Mouse (Mus musculus) liver, embryonic 14.5 days (tissue): ENCODE measurements at regions not wholly inside any gene's neighbourhood (a gene's known extent, or its start where the extent isn't known, plus 50 kb on each side); places are given as distances from the start of the nearest gene placed in this dataset.
"Not testable (repeated sequence)": the region's sequence is repeated elsewhere in the genome, so short reads cannot be mapped to it uniquely, and the experiment has no call there.

ENCODE experiments used
- ATAC-seq: fragments of 200-750 bp; cut with Nextera tagmentation; 2 replicates; pipeline ENCODE4 v1.8.0; 2017; ENCODE audit warnings: moderate number of reproducible peaks, mild to moderate bottlenecking, moderate library complexity; ENCODE audit not compliant: insufficient read depth
- DNase-seq, 3 experiments: peaks; one replicate each; pipeline ENCODE4 v3.0.0-alpha.2; 2012 to 2013; ENCODE audit warnings: low read depth in 3 of 3, low spot score in 3 of 3
- H3K27ac ChIP-seq: fragments of 300-500 bp; sonication (generic); 2 replicates; pipeline ENCODE4 v1.5.1; 2014; ENCODE audit warnings: moderate library complexity, mild to moderate bottlenecking, control low read depth, inconsistent platforms
- H3K27me3 ChIP-seq: fragments of 300-500 bp; sonication (generic); 2 replicates; pipeline ENCODE4 v1.6.1; 2014; ENCODE audit warnings: mild to moderate bottlenecking, low read length, moderate library complexity; ENCODE audit not compliant: control insufficient read depth, insufficient read depth
- H3K36me3 ChIP-seq: fragments of 300-500 bp; sonication (generic); replicated peaks from 2 replicates; pipeline ENCODE4 v1.6.1; 2014; ENCODE audit warnings: low read depth; ENCODE audit not compliant: control insufficient read depth, insufficient read depth
- H3K4me1 ChIP-seq, 2 experiments: fragments of 200-500 bp in 1 of 2; fragments of 300-500 bp in 1 of 2; sonication (generic) in 1 of 2; replicated peaks; 2 replicates each; pipeline ENCODE4 v1.6.1; 2012 to 2014; ENCODE audit warnings: antibody characterized with exemption in 1 of 2, inconsistent platforms in 1 of 2, low read length in 1 of 2; ENCODE audit not compliant: control insufficient read depth in 2 of 2, insufficient read depth in 2 of 2
- H3K4me2 ChIP-seq: fragments of 300-500 bp; sonication (generic); 2 replicates; pipeline ENCODE4 v1.6.1; 2014; ENCODE audit warnings: low read depth, mild to moderate bottlenecking, control low read depth, moderate library complexity
- H3K4me3 ChIP-seq, 2 experiments: fragments of 200-500 bp in 1 of 2; fragments of 300-500 bp in 1 of 2; sonication (generic) in 1 of 2; 2 replicates each; pipeline ENCODE4 v1.5.1; 2012 to 2014; ENCODE audit warnings: low read depth in 2 of 2, low read length in 2 of 2, mild to moderate bottlenecking in 2 of 2, control low read depth in 1 of 2, inconsistent platforms in 1 of 2, moderate library complexity in 1 of 2; ENCODE audit not compliant: insufficient read depth in 1 of 2
- H3K9ac ChIP-seq: fragments of 300-500 bp; sonication (generic); replicated peaks from 2 replicates; pipeline ENCODE4 v1.6.1; 2014; ENCODE audit warnings: mild to moderate bottlenecking, control low read depth, moderate library complexity
- H3K9me3 ChIP-seq: fragments of 300-500 bp; sonication (generic); 2 replicates; pipeline ENCODE4 v1.6.1; 2016; ENCODE audit warnings: low read length, mixed read lengths; ENCODE audit not compliant: control insufficient read depth
- CTCF ChIP-seq: IDR thresholded peaks from 2 replicates; pipeline ENCODE4 v1.5.1; 2016; ENCODE audit warnings: antibody characterized with exemption, low read depth, control low read depth
- EP300 ChIP-seq: IDR thresholded peaks from 2 replicates; pipeline ENCODE4 v1.6.1; 2016; ENCODE audit warnings: antibody characterized with exemption, low read depth
- WGBS: fragments of 180-500 bp; shearing (Covaris S2); extraction: QIAGEN DNeasy Blood & Tissue Kit; methylation state at CpG from one replicate; pipeline ENCODE4 v1.1.7; 2014; ENCODE audit not compliant: insufficient replicate concordance; 5-methylcytosine and 5-hydroxymethylcytosine counted together

DNA sequence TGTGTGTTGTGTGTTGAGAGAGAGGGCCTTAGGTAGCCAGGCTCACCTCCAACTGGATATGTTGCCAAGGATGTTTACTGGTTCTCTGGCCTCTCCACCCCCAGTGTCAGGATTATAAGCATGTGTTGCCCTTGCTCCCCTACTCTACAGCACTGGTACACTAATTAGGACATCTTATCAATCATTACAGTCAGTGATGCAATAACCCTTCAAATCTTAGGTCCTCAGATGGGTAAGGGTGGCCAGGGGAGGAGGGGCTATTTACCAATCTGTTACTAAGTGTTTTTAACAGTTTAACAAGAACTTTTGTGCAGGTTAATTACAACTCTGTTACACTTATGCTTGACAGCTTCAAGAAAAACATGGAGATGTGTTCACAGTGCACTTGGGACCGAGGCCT lies 80.1 kb upstream of the Cyp2b13 start:
- Histone ChIP-seq H3K4me1 (no peaks in the 10 kb centered on the region), H3K27ac (no peak overlapping the region), H3K27me3 (no peaks in the 10 kb centered on the region), H3K4me3 (no peak overlapping the region), H3K9ac (no peak overlapping the region), H3K36me3 (no peaks in the 10 kb centered on the region), H3K9me3 (no peaks in the 10 kb centered on the region), H3K4me2 (no peak overlapping the region)
- ATAC-seq = no peak
- WGBS = 37% methylated on average over 1 of the region's 1 CpGs
- TF ChIP-seq CTCF = no peak
- DNase-seq = no peak

- Histone ChIP-seq H3K9me3 (no peaks in the 10 kb centered on the region), H3K4me2 (no peak overlapping the region), H3K27me3 (no peaks in the 10 kb centered on the region), H3K27ac (no peak overlapping the region), H3K4me1 (no peaks in the 10 kb centered on the region), H3K4me3 (no peak overlapping the region), H3K36me3 (no peaks in the 10 kb centered on the region), H3K9ac (no peak overlapping the region)
- 60% methylated on average over 3 of the region's 3 CpGs for WGBS
- no peak for ATAC-seq
- no peak for DNase-seq
- TF ChIP-seq EP300 (no peak), CTCF (no peak)
Measured at GRCm38 (mm10) chr7:25986981-25987380, 74.3 kb upstream of the Cyp2b13 start.

GRCm38 (mm10) chr7:25988322-25988721 lies 73.0 kb upstream of the Cyp2b13 start:
- H3K27me3 ChIP-seq = no peaks in the 10 kb centered on the region
- no peaks in the 10 kb centered on the region for H3K9me3 ChIP-seq
- H3K36me3 ChIP-seq = no peaks in the 10 kb centered on the region
- no peaks in the 10 kb centered on the region for H3K4me1 ChIP-seq
- DNase-seq = no peak
- no peak overlapping the region for H3K27ac ChIP-seq
- no peak overlapping the region for H3K4me2 ChIP-seq
- TF ChIP-seq EP300 = no peak
- TF ChIP-seq CTCF = peak; percentile 46
- no peak overlapping the region for H3K4me3 ChIP-seq
- no peak overlapping the region for H3K9ac ChIP-seq
- no peak for ATAC-seq

DNA sequence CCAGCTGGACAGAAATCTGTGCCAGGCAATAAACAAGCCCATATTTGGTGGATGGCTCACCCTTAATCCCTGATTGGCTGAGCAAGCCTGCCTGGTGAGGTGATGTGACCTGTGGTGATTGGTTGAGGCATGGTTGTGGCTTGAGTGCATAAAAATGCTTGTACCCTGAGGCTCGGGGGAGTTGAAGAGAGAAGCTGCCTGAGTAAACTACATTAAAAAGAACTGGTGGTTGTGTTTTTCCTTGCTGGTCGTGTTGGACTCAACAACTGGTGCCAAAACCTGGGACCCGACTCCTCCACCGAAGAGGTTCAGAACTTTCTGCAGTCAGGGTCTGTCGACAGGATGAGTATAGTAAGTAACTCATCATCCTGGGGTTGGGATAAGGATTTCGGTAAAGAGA lies 55.4 kb upstream of the Cyp2b13 start:
- H3K27me3 ChIP-seq, H3K9me3 ChIP-seq, H3K4me1 ChIP-seq, ATAC-seq, H3K4me3 ChIP-seq, H3K9ac ChIP-seq, DNase-seq, H3K27ac ChIP-seq, H3K4me2 ChIP-seq, H3K36me3 ChIP-seq: not testable (repeated sequence)
- 61% methylated on average over 6 of the region's 6 CpGs for WGBS

GRCm38 (mm10) chr7:26008056-26008455 lies 53.2 kb upstream of the Cyp2b13 start:
- Histone ChIP-seq H3K27me3 (no peaks in the 10 kb centered on the region), H3K36me3 (no peaks in the 10 kb centered on the region), H3K27ac (no peak overlapping the region), H3K4me2 (no peak overlapping the region), H3K4me3 (no peak overlapping the region), H3K9me3 (no peaks in the 10 kb centered on the region; the same call in 1 of the 2 replicates), H3K9ac (no peak overlapping the region), H3K4me1 (no peaks in the 10 kb centered on the region)
- DNase-seq = no peak
- WGBS = 58% methylated on average over 4 of the region's 4 CpGs
- TF ChIP-seq EP300 (no peak), CTCF (no peak)
- ATAC-seq = no peak
